Mouse (Mus musculus) CD4-positive, CD25-positive, alpha-beta regulatory T cell, adult 2 months (primary cell): Measurements from ENCODE around the gene Efna4.

Source experiments
- DNase-seq: peaks from one replicate; pipeline ENCODE4 v3.0.0-alpha.2; 2012; ENCODE audit warnings: low read depth, low spot score

Efna4 gene

DNA sequence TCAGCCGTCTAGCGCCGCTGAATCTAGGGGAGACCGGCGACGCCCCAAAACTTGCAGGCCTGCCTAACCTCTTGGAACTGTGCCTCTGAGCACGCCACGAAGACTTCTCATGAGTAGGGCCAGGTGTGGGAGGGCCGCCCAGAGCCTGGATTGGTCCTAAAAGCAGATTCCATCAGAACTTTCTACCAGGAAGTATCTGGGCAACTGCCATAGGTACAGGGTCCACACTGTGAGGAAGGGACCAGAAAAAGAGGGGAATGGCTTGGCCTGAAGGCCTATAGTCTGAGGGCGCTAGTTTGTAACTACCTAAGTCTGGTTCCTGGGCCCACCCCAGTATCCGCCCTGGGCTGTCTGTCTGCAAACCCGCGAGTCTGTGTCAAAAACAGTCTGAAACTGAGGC lies 6.3 kb downstream of the Efna4 start:
- no peak for DNase-seq

DNA sequence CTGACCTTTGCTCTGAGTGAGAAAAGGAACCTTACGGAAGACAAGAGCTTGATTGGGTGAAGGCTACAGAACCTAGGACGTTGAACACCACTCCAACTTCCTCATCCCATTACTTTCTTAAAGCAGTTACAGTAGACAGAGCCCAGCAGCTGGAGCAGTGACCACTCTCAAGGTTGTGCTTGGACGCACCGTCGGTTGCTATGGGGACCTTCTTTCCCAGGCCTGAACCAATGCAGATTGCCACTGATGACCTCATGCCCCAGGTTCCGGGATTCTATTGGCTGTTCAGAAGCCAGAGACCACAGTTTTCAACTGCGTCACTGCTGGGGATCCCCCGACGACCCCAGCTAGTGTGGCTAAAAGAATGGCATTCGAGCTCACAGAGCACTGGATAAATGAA lies 6.9 kb downstream of the Efna4 start:
- no peak for DNase-seq

- no peak for DNase-seq
Measured at GRCm38 (mm10) chr3:89330346-89330745, 7.5 kb downstream of the Efna4 start.

GRCm38 (mm10) chr3:89328623-89329022 lies 9.2 kb downstream of the Efna4 start:
- no peak for DNase-seq

DNA sequence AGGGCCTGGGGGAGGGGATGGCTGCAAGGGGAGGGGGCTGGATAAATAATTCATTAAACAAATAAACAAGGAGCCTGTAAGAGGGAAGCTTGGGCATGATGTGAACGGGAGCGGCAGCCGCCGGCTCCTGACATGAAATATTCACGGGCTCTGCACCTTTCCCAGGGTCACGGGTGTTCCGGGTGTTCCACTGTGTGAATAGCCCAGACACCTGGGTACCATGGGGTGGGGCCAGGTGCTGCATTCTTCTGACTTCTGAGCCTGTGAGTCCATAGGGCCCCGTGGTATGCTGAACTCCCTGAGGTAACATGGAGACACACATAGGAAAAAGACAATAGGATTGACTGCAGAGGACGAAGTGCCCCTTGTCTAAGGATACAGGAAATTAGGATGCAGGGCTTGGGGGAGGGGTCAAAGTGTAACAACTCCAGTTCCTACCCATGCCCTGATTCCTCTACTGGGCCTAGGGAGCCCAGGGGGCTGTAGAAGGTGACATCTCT lies 10.4 kb downstream of the Efna4 start:
- DNase-seq: no peak

GRCm38 (mm10) chr3:89325882-89326281 lies 11.9 kb downstream of the Efna4 start:
- DNase-seq: no peak

DNA sequence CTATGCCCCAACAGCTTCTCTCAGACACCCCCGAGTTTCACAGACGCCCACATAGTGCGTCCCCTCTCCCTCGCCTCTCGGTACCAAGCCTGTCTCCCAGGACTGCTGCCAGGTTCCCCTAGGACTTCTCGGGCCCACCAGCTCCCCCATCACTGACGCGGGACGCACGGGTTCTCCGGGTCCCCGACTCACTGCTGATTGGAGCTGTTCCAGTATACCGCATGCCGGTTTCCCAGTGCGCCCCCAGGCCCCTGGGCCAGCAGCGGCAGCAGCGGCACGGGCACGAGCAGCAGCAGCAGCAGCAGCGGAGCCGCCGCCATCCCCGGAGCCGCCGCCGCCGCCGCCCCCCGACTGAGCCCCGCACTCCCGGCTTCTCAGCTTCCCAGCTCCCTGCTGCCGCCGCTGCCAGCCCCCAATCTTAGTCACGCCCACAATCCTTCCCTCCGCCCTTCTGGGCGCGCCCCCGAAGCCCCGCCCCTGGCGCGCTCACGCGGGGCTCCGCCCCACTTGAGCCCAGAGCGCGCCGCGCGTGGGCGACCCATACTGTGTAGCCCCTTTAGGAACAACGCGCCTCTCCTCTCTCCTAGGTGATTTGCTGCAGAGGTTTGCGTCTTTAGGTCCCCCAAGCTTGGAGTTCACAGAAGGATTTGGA lies 15.2 kb downstream of the Efna4 start, which contains the start of gene Efna3:
TSS of gene Efna3 (minus strand) at position 452 of the 652 bp plus-strand sequence.
- DNase-seq: peak; percentile 58

DNA sequence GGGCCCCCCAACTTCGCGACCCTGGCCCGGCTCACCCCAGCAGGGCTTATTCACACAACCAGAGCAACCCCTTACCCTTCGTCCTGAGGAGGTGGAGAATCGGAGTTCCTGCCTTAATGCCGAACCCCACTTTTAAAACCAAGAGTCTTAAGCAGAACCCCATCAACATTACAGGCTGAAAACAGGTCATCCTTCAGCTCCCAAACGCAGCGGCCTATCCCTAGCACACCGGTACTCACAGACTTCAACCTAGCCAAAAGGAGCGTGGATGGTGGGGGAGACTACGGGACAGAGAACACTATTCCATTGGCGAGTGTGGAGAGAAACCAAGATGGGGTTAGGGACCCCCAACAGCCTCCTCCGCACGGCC lies 15.7 kb downstream of the Efna4 start:
- DNase-seq: no peak

DNA sequence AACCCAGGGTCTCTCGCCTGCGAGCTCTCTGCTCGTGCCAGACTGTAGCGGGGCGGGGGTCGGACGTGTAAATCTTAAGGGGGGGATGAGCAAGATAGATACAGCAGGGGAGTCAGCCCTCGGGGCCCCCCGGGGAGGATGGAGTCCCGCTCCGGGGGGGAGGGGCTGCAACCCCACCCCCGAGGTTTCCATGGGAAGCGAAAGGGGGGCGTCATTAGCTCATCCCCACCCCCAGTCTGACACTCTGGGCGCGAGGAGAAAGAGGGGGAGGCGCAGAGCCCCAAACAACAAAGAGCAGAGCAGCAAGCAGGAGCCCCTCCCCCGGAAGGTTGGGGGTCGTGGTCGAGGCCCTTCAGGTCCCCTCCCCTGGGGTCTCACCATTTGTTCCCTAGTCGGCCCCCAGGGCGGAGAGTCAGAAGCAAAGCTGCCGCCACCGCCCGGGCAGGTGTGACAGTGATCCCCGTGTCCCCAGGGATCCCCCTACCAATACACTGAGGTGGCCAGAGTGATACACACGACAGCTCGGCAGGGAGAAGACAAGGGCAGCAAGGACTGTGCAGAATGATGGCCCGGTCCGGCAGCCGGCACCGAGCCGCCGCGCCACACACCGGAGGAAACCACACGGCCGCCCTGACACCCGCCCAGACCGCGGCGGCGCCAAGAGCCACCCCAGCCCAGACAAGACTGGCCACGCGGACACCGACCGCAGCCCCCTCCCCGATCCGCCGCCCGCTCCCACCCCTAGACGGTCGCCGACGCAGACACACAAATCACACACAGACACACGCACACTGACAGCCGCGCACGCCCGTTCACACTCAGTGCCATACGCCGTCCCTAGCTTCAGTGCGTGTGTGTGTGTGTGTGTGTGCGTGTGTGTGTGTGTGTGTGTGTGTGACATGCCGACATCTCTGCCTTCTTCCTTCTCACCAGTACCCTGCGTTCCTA lies 16.4 kb downstream of the Efna4 start:
- peak; percentile 63 for DNase-seq

- DNase-seq: peak; percentile 57
Measured at GRCm38 (mm10) chr3:89320581-89321182, 17.1 kb downstream of the Efna4 start.

GRCm38 (mm10) chr3:89319591-89320350 lies 18.1 kb downstream of the Efna4 start:
- DNase-seq: peak; percentile 51

- peak; percentile 21 for DNase-seq
Measured at GRCm38 (mm10) chr3:89318971-89319590, 18.7 kb downstream of the Efna4 start.

DNA sequence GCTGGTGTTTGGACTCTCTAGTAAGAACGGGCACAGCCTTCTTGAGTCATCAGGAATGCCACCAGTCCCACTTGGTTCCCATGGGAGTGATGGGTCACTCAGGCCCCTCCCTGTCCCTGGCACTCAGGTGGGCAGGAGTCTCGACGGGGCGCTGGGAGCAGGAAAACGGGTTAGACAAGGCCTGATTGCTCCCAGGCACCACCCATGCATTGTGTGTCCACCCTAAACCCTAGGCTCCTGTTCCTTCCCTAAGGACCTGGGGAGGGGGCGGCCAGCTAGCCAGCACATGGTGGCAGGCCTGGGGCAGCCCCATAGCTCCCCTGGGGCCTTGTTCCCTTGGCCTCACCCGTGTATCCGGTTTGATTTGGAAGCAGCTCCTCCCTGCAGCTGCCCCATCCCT lies 19.5 kb downstream of the Efna4 start:
- no peak for DNase-seq

DNA sequence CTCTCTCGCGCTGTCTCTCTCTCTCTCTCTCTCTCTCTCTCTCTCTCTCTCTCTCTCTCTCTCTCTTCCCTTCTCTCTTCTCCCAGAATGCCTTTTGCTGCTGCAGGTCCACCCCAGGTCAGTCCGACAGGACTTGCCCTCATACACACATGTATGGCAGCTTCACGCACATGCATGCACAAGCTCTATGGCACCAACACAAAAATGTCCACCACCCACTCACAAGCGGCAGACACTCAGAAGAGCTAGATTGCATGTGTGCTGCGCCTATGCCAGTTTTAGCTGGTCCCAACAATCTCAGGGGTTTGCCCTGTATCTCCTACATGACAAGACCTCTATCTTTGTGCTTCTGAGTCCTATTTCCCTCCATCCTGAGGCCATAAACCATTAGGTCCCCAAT lies 20.6 kb downstream of the Efna4 start:
- no peak for DNase-seq

DNA sequence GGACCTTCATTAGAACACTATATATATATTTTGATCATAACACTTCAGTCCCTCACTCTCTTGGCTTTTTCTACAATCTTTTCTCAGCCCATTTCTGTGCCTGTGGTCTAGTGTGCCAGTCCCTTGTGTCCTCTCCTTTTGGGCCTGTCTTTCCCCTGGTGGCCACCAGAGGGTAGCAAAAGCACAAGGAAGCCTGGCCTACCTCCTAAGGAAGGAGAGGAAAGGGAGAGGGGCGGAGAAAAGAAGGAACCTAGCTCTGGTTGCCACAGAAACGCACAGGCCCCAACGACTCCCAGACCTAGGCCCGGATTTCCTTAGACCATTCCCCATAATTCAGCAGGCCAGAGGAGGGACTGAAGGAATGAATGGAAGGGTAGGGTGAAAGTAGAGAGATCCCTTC lies 21.0 kb downstream of the Efna4 start:
- DNase-seq: peak; percentile 84

- DNase-seq: peak; percentile 60
Measured at GRCm38 (mm10) chr3:89315930-89316831, 21.6 kb downstream of the Efna4 start.

DNA sequence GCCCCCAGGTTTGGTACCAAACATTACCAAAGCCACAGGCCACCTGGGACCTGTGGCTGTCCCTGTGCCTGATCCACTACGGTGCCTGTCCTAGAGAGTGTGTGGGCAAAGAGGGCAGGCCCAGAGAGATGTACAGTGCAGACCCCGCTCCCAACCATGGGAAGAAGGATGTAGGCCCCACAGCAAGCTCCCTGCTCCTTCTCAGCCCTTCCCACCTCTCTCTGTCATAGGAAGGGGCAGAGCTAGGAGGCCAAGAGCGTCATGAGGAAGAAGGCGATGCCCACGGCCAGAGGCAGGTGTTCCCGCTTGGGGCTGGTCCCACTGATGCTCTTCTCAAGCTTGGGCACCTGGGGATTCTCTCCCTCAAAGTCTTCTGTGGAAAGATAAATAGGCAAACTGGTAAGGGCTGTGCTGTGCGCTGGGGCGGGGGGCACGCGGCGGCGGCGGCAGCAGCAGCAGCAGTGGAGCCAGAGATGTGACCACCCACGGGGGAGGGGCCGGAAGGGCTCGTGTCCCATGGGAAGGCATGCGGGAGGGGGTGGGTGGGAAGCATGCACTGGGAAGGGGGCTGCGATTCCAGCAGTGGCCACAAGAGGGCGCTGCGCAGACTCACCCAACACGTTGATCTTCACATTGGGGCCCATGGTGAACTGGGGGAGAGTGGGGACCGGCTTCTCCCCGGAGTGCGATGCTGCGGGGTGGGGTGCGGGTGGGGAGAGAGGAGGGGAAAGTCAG lies 22.5 kb downstream of the Efna4 start:
- DNase-seq: peak; percentile 80

DNA sequence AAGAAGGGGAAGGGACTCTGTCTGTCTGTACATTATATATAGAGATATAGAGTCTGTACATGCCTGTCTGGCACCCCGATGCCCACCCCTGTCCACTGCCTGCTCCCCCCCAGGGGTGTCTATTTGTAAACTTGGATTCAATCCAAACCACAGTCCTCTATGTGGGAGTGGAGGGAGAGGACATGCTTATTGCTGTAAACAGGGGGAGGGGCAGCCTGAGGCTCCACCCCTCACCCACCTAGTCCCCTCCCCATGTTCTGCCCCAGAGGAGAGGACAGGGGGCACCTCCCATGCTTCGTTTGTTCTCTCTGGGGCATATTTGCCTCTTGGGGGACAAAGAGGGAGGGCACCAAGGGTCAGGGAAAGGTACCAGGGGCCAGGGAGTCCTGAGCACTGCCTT lies 23.0 kb downstream of the Efna4 start:
- DNase-seq: no peak

GRCm38 (mm10) chr3:89314340-89314739 lies 23.5 kb downstream of the Efna4 start:
- no peak for DNase-seq
